Mouse (Mus musculus): Measurements from ENCODE around the gene Cd9. TPM values are rescaled to one million over a fixed set of nuclear protein-coding genes. Genes with fewer than 3 reads are reported as not detected.

The Cd9 gene
- polyA plus RNA-seq, 1 experiment: 52.6 TPM

- H3K36me3 ChIP-seq (replicated peaks; ENCODE audit: low read length): no peaks in the 10 kb centered on the region
- TF ChIP-seq GATA1 (IDR thresholded peaks at IDR 0.05; ENCODE audit: borderline replicate concordance, low read length): no peak
- TF ChIP-seq FLI1 (IDR thresholded peaks at IDR 0.05; ENCODE audit: low read length): no peak
- H3K4me3 ChIP-seq (replicated peaks): no peak overlapping the region
- peaks cover 76% of the 10 kb centered on the region for H3K4me1 ChIP-seq
- H3K9me3 ChIP-seq: no peaks in the 10 kb centered on the region
- no peaks in the 10 kb centered on the region for H3K27me3 ChIP-seq (replicated peaks)
Observed at GRCm38 (mm10) chr6:125430358-125430958, 64.1 kb downstream of the Cd9 start.

DNA sequence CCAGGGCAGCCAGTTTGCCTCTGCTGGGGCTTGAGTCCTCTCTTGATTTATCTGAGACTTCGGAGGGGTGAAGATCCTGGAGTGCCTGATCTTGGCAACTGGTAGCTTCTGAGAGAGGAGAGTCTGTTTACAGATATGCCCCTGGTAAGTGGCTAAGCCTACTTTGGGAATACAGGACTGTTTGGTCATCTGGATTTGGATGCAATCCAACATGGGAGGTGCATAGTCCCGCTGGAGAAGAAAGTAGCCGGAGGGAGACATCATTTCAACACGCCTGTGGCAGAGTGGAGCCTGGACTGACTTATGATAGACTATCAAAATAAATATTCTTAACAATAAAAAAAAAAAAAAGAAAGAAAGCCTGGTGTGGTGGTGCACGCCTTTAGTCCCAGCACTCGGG, 64.8 kb downstream of the Cd9 start:
- no peak overlapping the region for H3K4me3 ChIP-seq (replicated peaks)
- H3K27me3 ChIP-seq (replicated peaks): no peaks in the 10 kb centered on the region
- no peak for TF ChIP-seq GATA1 (IDR thresholded peaks at IDR 0.05; ENCODE audit: borderline replicate concordance, low read length)
- TF ChIP-seq FLI1 (IDR thresholded peaks at IDR 0.05; ENCODE audit: low read length): no peak
- no peaks in the 10 kb centered on the region for H3K9me3 ChIP-seq
- peaks cover 76% of the 10 kb centered on the region for H3K4me1 ChIP-seq
- H3K36me3 ChIP-seq (replicated peaks; ENCODE audit: low read length): no peaks in the 10 kb centered on the region

DNA sequence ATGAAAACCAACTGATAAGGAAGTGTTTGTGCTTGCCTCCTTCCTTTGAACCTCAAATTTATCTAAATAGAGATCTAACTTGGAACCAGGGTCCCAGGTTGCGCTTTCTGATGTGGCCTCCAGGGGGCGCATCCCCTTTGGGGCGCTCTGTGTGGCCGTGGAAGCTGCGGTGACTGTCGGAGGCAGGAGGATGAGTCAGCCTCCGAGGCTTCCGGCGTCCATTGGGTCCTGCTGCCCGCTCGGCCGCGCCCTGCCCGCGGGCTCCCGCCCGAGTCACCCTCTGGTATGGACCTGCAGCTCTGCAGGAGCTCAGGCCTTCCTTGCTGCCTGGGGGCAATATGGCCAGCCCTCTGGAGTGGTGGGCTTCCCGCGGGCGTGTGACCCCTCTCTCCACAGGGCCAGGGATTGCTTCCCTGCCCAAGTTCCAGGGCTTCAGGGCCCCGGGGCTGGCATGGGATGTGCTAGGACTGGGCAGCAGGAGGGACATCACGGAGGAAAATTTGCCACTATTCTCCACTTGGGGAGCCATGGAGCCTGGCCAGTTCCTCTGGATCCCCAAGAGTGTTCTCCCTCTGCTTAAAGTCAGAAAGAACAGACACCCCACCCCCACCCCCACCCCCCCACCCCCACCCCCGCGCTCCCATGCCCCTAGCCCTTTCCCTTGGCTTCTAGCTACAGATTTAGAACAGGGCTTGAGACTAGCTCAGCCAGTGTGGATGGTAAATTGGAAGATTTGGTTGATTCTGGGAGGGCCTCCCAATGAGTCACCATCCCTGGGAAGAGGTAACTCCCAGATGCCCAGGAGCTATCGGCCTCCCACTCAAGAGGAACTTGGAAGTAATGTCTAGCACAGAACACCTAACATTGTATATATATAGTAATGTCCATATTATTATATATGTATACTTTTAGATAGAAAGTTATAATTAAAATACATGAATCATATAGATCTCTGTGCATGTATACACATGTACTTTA, 67.9 kb downstream of the Cd9 start:
- no peaks in the 10 kb centered on the region for H3K9me3 ChIP-seq
- peak overlapping the region; percentile 93 for H3K4me3 ChIP-seq (replicated peaks)
- peaks cover 4% of the 10 kb centered on the region for H3K36me3 ChIP-seq (replicated peaks; ENCODE audit: low read length)
- no peak for TF ChIP-seq FLI1 (IDR thresholded peaks at IDR 0.05; ENCODE audit: low read length)
- no peak for TF ChIP-seq GATA1 (IDR thresholded peaks at IDR 0.05; ENCODE audit: borderline replicate concordance, low read length)
- no peaks in the 10 kb centered on the region for H3K27me3 ChIP-seq (replicated peaks)
- peaks cover 84% of the 10 kb centered on the region for H3K4me1 ChIP-seq

DNA sequence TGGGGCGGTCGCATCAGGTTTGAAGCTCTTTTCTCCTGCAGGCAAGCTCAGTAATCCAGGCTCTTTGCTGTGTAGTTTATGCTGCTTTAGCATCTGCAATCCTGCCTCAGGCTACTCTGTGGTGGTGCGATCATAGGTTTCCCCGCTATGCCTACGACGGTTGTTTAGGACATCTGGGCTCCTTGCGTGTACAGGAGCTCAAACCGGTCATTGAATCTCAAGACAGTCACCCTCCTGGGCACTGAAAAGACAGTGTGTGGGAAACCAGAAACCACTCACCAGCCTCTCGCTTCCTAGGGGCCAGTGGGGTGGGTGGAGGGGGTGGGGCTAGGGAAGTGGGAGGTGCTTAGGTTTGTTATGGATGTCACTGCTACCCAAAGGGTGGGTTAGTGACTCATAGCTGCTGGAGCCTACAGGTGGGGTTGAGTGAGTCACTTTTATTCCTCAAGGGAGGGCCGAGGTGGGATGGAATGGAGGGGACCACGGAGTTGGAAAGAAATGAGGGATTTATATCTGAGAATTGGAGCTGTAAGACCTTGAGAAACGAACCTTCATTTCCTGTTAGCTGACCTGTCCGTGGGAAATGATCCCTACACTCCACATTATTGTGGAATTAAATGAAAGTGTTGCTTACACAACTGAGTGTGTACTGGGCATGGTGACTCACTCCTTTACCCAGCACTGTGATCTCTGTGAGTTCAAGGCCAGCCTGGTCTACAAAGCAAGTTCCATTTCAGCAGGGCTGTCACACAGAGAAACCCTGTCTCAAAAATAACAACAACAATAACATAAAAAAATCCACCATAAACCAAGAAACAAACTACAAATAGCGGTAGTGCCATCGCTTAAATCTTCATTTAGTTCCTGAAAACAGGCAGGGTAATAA, 69.1 kb downstream of the Cd9 start:
- peak overlapping the region; percentile 93 for H3K4me3 ChIP-seq (replicated peaks)
- no peaks in the 10 kb centered on the region for H3K27me3 ChIP-seq (replicated peaks)
- no peak for TF ChIP-seq FLI1 (IDR thresholded peaks at IDR 0.05; ENCODE audit: low read length)
- no peak for TF ChIP-seq GATA1 (IDR thresholded peaks at IDR 0.05; ENCODE audit: borderline replicate concordance, low read length)
- H3K9me3 ChIP-seq: no peaks in the 10 kb centered on the region
- H3K36me3 ChIP-seq (replicated peaks; ENCODE audit: low read length): peaks cover 4% of the 10 kb centered on the region
- peaks cover 84% of the 10 kb centered on the region for H3K4me1 ChIP-seq

DNA sequence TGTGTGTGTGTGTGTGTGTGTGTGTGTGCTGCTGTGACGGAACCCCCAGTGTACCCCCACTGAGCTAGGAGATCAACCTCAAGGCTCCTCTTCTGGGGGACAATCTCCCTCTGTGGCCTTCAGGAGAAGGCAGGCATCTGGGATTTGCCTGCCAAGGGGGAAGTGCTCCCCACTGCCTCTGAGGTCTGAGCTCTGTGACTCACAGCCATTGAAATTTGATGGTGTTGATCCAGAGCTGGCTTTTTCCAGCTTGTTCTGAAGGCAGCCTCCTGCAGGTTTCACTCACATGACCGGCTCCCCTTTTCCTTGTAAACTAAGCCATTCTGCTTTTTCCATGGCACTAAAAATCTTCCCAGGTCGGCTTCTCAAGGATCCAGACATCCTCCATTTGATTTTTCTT, 70.4 kb downstream of the Cd9 start:
- H3K9me3 ChIP-seq: no peaks in the 10 kb centered on the region
- TF ChIP-seq GATA1 (IDR thresholded peaks at IDR 0.05; ENCODE audit: borderline replicate concordance, low read length) (no peak), FLI1 (IDR thresholded peaks at IDR 0.05; ENCODE audit: low read length) (no peak)
- peaks cover 81% of the 10 kb centered on the region for H3K4me1 ChIP-seq
- peaks cover 4% of the 10 kb centered on the region for H3K36me3 ChIP-seq (replicated peaks; ENCODE audit: low read length)
- peak overlapping the region; percentile 93 for H3K4me3 ChIP-seq (replicated peaks)
- H3K27me3 ChIP-seq (replicated peaks): no peaks in the 10 kb centered on the region

DNA sequence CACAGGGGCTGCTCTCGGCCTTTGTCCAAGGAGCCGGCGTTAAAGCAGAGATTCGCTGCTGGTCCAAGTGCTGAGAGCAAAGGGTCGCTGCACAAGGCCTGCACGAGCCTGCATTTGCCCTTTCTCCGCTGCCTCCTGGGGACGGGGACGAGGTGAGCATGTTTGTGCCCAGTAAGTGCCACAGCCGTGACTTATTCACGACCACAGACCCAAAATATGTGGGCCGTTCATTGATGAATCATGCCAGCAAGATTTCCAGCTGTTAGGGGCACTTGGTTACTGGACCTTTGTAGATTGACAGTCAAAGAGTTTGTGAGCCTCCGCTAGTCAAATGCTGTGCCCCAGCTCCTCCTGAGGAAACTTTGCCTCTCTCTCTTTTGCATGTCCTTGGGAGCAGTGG, 71.1 kb downstream of the Cd9 start:
- H3K4me3 ChIP-seq (replicated peaks): peak overlapping the region; percentile 93
- TF ChIP-seq FLI1 (IDR thresholded peaks at IDR 0.05; ENCODE audit: low read length): no peak
- TF ChIP-seq GATA1 (IDR thresholded peaks at IDR 0.05; ENCODE audit: borderline replicate concordance, low read length): no peak
- peaks cover 4% of the 10 kb centered on the region for H3K36me3 ChIP-seq (replicated peaks; ENCODE audit: low read length)
- H3K9me3 ChIP-seq: no peaks in the 10 kb centered on the region
- peaks cover 81% of the 10 kb centered on the region for H3K4me1 ChIP-seq
- H3K27me3 ChIP-seq (replicated peaks): no peaks in the 10 kb centered on the region

DNA sequence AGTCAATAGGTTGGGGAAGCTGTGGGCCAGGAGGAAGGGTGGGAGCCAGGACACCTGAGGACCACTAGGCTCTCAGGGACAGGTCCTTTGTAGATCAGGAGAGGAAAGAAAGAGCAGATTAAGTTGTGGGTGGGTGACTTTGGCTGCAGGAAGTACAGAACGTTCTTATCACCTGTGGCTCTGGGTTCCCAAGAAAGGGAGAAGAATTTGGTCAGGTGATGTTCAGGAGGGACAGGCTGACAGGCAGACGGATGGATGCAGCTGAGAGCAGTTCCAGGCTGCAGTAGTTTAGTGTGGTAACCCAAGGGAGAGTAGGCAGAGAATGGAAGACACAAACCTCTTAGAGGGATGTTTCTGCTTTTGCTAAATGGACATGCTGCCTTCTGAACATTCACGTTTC, 71.5 kb downstream of the Cd9 start:
- H3K27me3 ChIP-seq (replicated peaks): peaks cover under 1% of the 10 kb centered on the region
- H3K9me3 ChIP-seq: no peaks in the 10 kb centered on the region
- peaks cover 84% of the 10 kb centered on the region for H3K4me1 ChIP-seq
- H3K36me3 ChIP-seq (replicated peaks; ENCODE audit: low read length): peaks cover 4% of the 10 kb centered on the region
- TF ChIP-seq GATA1 (IDR thresholded peaks at IDR 0.05; ENCODE audit: borderline replicate concordance, low read length) (no peak), FLI1 (IDR thresholded peaks at IDR 0.05; ENCODE audit: low read length) (no peak)
- H3K4me3 ChIP-seq (replicated peaks): peak overlapping the region; percentile 93

DNA sequence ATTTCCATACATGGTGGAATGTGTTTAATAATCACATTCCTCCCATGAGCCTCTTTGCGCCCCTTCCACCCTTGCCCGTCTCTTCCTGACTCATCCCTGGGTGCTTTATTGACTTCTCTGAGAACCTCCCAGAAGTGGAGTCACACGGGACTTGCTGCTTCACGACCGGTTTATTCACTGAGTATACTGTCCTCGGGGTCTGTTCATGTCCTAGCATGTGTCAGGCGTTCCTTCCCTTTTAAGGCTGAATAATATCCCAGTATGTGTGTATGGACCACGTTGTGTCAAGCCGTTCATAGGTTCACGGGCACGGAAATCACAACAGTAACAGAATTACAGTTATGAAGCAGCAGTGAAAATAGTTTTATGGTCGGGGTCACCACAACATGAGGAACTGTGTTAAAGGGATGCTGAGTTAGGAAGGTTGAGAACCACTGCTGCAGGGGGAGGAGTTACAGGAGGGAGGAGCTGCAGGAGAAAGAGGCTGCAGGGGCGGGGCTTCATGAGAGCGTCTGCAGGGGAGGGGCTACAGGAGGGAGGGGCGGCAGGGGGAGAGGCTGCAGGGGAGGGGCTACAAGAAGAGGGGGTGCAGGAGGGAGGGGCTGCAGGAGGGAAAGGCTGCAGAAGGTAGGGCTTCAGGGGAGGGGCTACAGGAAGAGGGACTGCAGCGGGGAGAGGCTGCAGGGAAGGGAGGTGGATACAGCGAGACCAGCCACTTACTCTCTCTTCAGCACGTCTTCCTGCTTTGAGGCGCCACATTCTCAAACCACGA, 72.4 kb downstream of the Cd9 start:
- TF ChIP-seq GATA1 (IDR thresholded peaks at IDR 0.05; ENCODE audit: borderline replicate concordance, low read length) (no peak), FLI1 (IDR thresholded peaks at IDR 0.05; ENCODE audit: low read length) (no peak)
- Histone ChIP-seq H3K27me3 (replicated peaks) (peaks cover 2% of the 10 kb centered on the region), H3K36me3 (replicated peaks; ENCODE audit: low read length) (peaks cover 4% of the 10 kb centered on the region), H3K4me3 (replicated peaks) (peak overlapping the region; percentile 93), H3K9me3 (no peaks in the 10 kb centered on the region), H3K4me1 (peaks cover 80% of the 10 kb centered on the region)
